Mouse (Mus musculus) lung, adult 2 months (tissue): ENCODE measurements around the gene Cdk18.

Experiments
- CTCF ChIP-seq: fragments of 200-500 bp; IDR thresholded peaks from 2 replicates; pipeline ENCODE4 v1.5.1; 2011; ENCODE audit warnings: mild to moderate bottlenecking, low read length, control low read depth; ENCODE audit not compliant: insufficient read depth
- POLR2A ChIP-seq: fragments of 200-500 bp; IDR thresholded peaks from 2 replicates; pipeline ENCODE4 v1.6.1; 2011; ENCODE audit warnings: low read depth, mild to moderate bottlenecking, control low read depth, low read length, borderline replicate concordance; ENCODE audit errors: extremely low read depth

DNA sequence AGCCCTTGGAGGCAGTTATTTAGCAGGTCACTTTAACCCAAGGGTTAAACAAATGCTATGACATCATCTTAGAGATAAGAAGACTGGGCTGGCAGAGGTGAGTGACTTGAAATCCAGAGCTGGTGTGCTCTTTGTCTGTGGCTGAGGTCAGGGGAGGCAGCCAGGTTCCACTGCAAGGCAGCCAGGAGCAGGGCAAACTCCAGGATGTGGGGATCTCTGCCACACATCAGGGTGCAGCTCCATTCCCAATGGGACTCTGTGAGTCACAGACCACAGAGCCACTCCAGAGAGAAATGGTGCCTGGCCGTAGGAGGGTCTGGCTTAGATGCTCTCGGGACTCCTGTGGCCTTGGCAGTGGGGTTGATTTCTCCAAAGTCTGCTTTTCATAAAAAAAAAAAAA lies 12.4 kb upstream of the Cdk18 start:
- no peak for TF ChIP-seq POLR2A
- TF ChIP-seq CTCF = no peak
